Mouse (Mus musculus) cerebellum, adult 8-10 months (tissue): Measurements from ENCODE around the gene Klf4.
A peak's percentile ranks its signal among the peaks of the same experiment; 100 is the strongest.

Experiments used
- DNase-seq: peaks from one replicate; pipeline ENCODE4 v3.0.0; 2022

Klf4 gene

GRCm38 (mm10) chr4:55523921-55524320 lies 8.3 kb downstream of the Klf4 start:
- DNase-seq: no peak

- no peak for DNase-seq
These were observed 14.8 kb downstream of the Klf4 start for GRCm38 (mm10) chr4:55517438-55517837.

GRCm38 (mm10) chr4:55516048-55516447 lies 16.2 kb downstream of the Klf4 start:
- DNase-seq: no peak

GRCm38 (mm10) chr4:55514733-55515176 lies 17.5 kb downstream of the Klf4 start:
- peak; percentile 43 for DNase-seq

- no peak for DNase-seq
These were observed 18.5 kb downstream of the Klf4 start for GRCm38 (mm10) chr4:55513615-55514279.

- no peak for DNase-seq
These were observed 20.9 kb downstream of the Klf4 start for GRCm38 (mm10) chr4:55511389-55511788.

GRCm38 (mm10) chr4:55508712-55509111 lies 23.6 kb downstream of the Klf4 start:
- DNase-seq: no peak

GRCm38 (mm10) chr4:55498621-55499020 lies 33.6 kb downstream of the Klf4 start:
- DNase-seq: no peak

GRCm38 (mm10) chr4:55496416-55496815 lies 35.9 kb downstream of the Klf4 start:
- no peak for DNase-seq

GRCm38 (mm10) chr4:55493261-55493660 lies 39.0 kb downstream of the Klf4 start:
- DNase-seq: no peak

GRCm38 (mm10) chr4:55489328-55489727 lies 42.9 kb downstream of the Klf4 start:
- no peak for DNase-seq

GRCm38 (mm10) chr4:55488604-55489003 lies 43.7 kb downstream of the Klf4 start:
- DNase-seq: no peak

GRCm38 (mm10) chr4:55480322-55480767 lies 51.9 kb downstream of the Klf4 start:
- peak; percentile 35 for DNase-seq

- DNase-seq: no peak
These were observed 53.9 kb downstream of the Klf4 start for GRCm38 (mm10) chr4:55478333-55478732.

GRCm38 (mm10) chr4:55477933-55478332 lies 54.3 kb downstream of the Klf4 start:
- peak; percentile 5 for DNase-seq

- no peak for DNase-seq
These were observed 55.0 kb downstream of the Klf4 start for GRCm38 (mm10) chr4:55477210-55477759.
